Mouse (Mus musculus) liver, adult 2 months (tissue): Measurements from ENCODE around the gene Vopp1. TPM values are rescaled to one million over a fixed set of nuclear protein-coding genes. Genes with fewer than 3 reads are reported as not detected.

Experiments
- DNase-seq: peaks from one replicate; pipeline ENCODE4 v3.0.0-alpha.2; 2011; ENCODE audit warnings: low read depth, low spot score; ENCODE audit errors: extremely low read depth
- H3K27ac ChIP-seq: fragments of 200-500 bp; replicated peaks from 2 replicates; pipeline ENCODE4 v1.5.1; 2012; ENCODE audit warnings: low read depth, mild to moderate bottlenecking, control low read depth, inconsistent platforms, low read length; ENCODE audit not compliant: insufficient read depth
- H3K27me3 ChIP-seq: fragments of 200-500 bp; 2 replicates; pipeline ENCODE4 v1.6.1; 2012; ENCODE audit warnings: mild to moderate bottlenecking, moderate library complexity, low read length, inconsistent platforms; ENCODE audit not compliant: control insufficient read depth, insufficient read depth
- H3K36me3 ChIP-seq: fragments of 200-500 bp; 2 replicates; pipeline ENCODE4 v1.6.1; 2012; ENCODE audit warnings: low read length, inconsistent platforms; ENCODE audit not compliant: control insufficient read depth, insufficient read depth
- H3K4me1 ChIP-seq: fragments of 200-500 bp; 2 replicates; pipeline ENCODE4 v1.6.1; 2011; ENCODE audit warnings: low read length; ENCODE audit not compliant: control insufficient read depth, insufficient read depth
- H3K4me3 ChIP-seq: fragments of 200-500 bp; 2 replicates; pipeline ENCODE4 v1.5.1; 2011; ENCODE audit warnings: low read depth, mild to moderate bottlenecking, control low read depth, low read length, moderate library complexity; ENCODE audit not compliant: insufficient read depth
- H3K79me2 ChIP-seq: fragments of 200-500 bp; 2 replicates; pipeline ENCODE4 v1.6.1; 2012; ENCODE audit warnings: inconsistent platforms, mild to moderate bottlenecking, low read length, moderate library complexity; ENCODE audit not compliant: control insufficient read depth, insufficient read depth
- H3K9ac ChIP-seq: fragments of 200-500 bp; 2 replicates; pipeline ENCODE4 v1.6.1; 2012; ENCODE audit warnings: low read depth, mild to moderate bottlenecking, control low read depth, inconsistent platforms, low read length
- CTCF ChIP-seq: fragments of 200-500 bp; IDR thresholded peaks from 2 replicates; pipeline ENCODE4 v1.5.1; 2011; ENCODE audit warnings: low read depth, low read length, control low read depth
- POLR2A ChIP-seq: fragments of 200-500 bp; IDR thresholded peaks from 2 replicates; pipeline ENCODE4 v1.6.1; 2011; ENCODE audit warnings: low read length, control low read depth; ENCODE audit not compliant: insufficient read depth; ENCODE audit errors: extremely low read depth
- WGBS: fragments of 180-500 bp; shearing (Covaris S2); methylation state at CpG from one replicate; pipeline ENCODE4 v1.1.7; 2018; 5-methylcytosine and 5-hydroxymethylcytosine counted together
- polyA plus RNA-seq: library from polyadenylated mRNA; depleted of rRNA; stranded (reverse); fragments of >200 nt; gene quantifications from 2 replicates; pipeline ENCODE4 v1.2.3, GENCODE M21; 2012
- total RNA-seq: library from RNA; depleted of rRNA; stranded (reverse); fragments of >200 nt; gene quantifications from 2 replicates; pipeline ENCODE4 v1.2.3, GENCODE M21; 2014

Vopp1 gene
- total and polyA plus RNA-seq, 2 experiments = 1.4 to 3.0 TPM

DNA sequence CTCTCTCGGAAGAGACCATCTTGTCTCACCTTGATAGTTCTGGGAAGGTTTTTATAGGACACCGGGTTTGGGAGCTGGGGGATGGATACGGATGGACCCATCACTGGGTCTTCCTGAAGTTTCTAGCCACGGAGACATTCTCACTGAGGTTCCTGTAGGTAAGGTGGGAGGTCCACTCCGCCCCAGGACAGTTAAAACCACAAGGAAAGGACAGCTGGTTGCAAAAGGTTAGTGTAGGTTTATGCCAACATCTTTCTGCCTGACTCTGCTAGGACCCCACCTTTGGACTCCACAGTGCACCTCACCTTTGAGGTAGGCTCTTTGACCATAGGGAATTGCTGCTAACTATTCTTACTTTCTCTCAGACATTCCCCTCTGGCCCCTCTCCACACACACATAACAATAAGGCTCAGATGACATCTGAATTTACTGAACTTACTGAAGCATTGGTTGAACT lies 328 bp upstream of the Vopp1 start:
- no peaks in the 10 kb centered on the region for H3K79me2 ChIP-seq
- H3K36me3 ChIP-seq = no peaks in the 10 kb centered on the region
- H3K4me3 ChIP-seq = peak overlapping the region; percentile 93
- 11% methylated on average over 5 of the region's 5 CpGs for WGBS
- no peaks in the 10 kb centered on the region; the same call in 1 of the 2 replicates for H3K27me3 ChIP-seq
- no peak overlapping the region for H3K27ac ChIP-seq
- no peak for TF ChIP-seq CTCF
- no peak for TF ChIP-seq POLR2A
- peak overlapping the region; percentile 91 for H3K9ac ChIP-seq
- no peak for DNase-seq
- H3K4me1 ChIP-seq = no peaks in the 10 kb centered on the region; the same call in 1 of the 2 replicates

DNA sequence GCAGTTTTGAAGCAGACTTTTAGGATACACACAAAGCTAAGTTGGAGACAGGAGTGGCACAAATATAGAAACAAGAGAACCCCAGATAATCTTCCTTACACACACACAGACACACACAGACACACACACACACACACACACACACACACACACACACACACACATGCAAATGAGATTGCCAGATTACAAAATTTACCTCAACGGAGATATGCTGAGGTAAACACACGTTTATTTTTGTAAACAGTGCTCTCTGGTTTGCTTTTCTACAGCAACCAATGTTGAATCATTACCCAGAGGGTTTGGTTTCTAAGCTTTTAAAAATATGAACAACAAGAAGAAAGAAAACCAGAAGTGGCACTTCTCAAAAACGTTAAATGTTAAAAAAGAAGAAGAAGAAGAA lies 1.5 kb downstream of the Vopp1 start:
- TF ChIP-seq CTCF = no peak
- no peak for TF ChIP-seq POLR2A
- Histone ChIP-seq H3K27me3 (no peaks in the 10 kb centered on the region; the same call in 1 of the 2 replicates), H3K36me3 (no peaks in the 10 kb centered on the region), H3K79me2 (no peaks in the 10 kb centered on the region), H3K27ac (no peak overlapping the region), H3K4me1 (no peaks in the 10 kb centered on the region; the same call in 1 of the 2 replicates), H3K4me3 (no peak overlapping the region), H3K9ac (no peak overlapping the region)
- DNase-seq = no peak
- WGBS = 19% methylated on average over 3 of the region's 3 CpGs

DNA sequence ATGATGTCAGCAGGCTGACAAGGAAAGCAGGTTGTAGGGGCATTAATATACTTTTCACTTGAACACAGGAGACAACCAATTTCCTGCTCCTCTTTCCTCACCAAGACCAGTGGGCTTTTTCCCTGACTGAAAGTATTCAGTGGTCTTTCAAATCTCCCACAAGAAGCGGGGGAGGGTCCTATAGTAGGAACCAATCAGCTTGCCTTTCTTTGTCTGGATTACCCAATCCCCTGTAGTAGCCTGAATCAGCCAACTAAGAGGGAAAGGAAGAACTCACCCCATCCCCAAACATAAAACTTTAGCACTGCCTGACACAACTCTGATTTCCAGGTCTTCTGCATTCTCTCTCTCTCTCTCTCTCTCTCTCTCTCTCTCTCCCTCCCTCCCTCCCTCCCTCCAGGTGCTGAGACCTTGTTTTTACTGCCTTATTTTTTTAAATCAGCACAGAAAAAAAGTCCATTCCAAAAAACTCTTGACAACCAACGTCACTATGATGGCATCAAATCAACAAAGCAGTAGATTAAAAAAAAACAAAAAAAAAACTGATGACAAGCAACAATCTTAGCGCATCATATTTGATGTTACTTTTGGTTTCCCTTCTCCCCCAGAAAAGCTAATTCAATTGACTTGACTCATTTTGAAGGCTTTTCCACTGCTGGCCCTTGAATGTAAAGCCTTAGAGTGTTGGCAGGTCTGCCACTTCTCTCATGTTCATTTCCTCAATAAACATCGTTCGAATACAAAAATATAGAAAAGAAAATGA lies 2.1 kb downstream of the Vopp1 start:
- Histone ChIP-seq H3K79me2 (no peaks in the 10 kb centered on the region), H3K4me3 (no peak overlapping the region), H3K9ac (no peak overlapping the region), H3K36me3 (no peaks in the 10 kb centered on the region), H3K27ac (no peak overlapping the region), H3K27me3 (no peaks in the 10 kb centered on the region; the same call in 1 of the 2 replicates), H3K4me1 (no peaks in the 10 kb centered on the region; the same call in 1 of the 2 replicates)
- 72% methylated on average over 5 of the region's 5 CpGs for WGBS
- TF ChIP-seq POLR2A = no peak
- no peak for TF ChIP-seq CTCF
- no peak for DNase-seq

DNA sequence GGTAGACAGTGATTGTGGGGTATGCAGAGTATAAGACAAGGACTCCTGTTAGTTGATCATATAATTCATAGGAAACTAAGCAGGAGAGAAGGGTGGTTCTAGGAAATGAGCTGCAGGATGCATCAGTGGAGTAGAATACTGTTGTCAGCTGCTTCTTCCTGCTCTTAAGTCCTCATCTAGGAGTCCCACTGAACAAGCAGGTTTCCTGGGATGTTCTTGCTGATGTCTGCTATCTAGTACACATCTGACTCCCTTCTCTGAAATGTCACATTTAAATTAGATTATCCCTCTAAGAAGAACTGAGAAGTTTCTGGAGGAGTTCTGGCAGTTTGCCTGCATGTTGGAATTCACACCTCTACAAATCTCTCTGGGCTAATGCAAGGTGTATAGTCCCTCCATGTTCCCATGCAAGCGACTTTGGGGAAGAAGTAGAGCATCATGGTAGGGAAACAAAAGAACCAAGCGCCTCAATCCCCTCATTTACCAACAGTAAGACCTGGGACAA lies 10.5 kb downstream of the Vopp1 start:
- H3K4me3 ChIP-seq = no peak overlapping the region
- H3K79me2 ChIP-seq = no peaks in the 10 kb centered on the region
- no peak for TF ChIP-seq POLR2A
- TF ChIP-seq CTCF = no peak
- DNase-seq = no peak
- no peak overlapping the region for H3K27ac ChIP-seq
- H3K27me3 ChIP-seq = no peaks in the 10 kb centered on the region
- peaks cover 2% of the 10 kb centered on the region; the same call in 1 of the 2 replicates for H3K4me1 ChIP-seq
- H3K36me3 ChIP-seq = no peaks in the 10 kb centered on the region
- WGBS = 82% methylated on average over 2 of the region's 2 CpGs
- H3K9ac ChIP-seq = no peak overlapping the region

DNA sequence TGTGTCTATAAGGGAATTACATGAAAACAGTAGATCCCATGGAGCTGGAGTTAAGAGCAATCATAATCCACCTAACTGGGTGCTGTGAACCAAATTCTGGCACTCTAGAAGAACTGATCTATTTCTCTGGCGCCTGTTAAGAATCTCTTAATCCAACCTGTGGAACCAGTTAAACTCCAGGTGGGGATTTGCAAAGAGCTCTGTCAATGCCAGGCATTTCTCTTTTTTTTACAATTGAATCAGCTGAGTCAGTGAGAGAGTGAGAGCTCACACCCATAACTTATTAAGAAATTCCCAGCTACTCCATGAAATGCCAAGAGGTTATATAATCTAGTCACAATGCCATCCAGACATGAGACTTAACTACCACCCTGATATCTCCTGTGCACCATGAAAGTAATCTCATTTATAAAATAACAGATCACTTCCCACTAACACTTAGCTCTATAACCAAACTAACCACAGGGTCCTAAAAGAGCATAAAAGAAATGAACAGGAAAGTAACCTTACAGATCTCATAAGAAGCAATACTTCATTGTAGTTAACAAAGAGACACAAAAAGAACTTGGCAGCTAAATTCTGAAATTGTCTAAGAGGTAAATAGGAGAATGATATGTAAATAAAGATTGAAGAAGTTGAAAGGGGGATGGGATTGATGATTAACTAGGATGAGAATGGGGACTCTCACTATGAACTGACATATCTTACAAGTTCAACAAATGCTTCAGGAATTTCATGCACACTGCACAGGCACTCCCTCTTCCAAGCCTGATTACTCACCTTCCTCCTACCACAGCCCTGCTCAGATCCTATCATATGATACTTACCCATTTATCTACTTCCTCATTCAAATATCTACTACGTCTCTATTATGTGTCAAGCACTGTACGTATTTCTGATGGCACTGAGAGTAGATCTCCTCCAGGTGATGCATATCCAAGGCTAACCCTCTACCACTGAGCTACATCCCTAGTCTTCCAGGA lies 12.9 kb downstream of the Vopp1 start:
- Histone ChIP-seq H3K36me3 (no peaks in the 10 kb centered on the region), H3K4me3 (no peak overlapping the region), H3K79me2 (no peaks in the 10 kb centered on the region), H3K9ac (no peak overlapping the region), H3K27ac (no peak overlapping the region), H3K27me3 (no peaks in the 10 kb centered on the region), H3K4me1 (peaks cover 2% of the 10 kb centered on the region; the same call in 1 of the 2 replicates)
- WGBS = 71% methylated on average over 3 of the region's 3 CpGs
- peak; percentile 30 for DNase-seq
- no peak for TF ChIP-seq POLR2A
